Mouse (Mus musculus) spleen, embryonic (tissue): ENCODE results near the gene Tjap1.

Experiments used
- CTCF ChIA-PET: fragments of 350-600 bp; sonication (Branson Sonifier 250); formaldehyde crosslinking; loops from one replicate; lab custom pipeline; 2022; lab: Charles Lee

Tjap1 gene

GRCm38 (mm10) chr17:46254106-46254505 is 28.7 kb downstream of the Tjap1 start:
- CTCF ChIA-PET, result no interaction called here

- CTCF ChIA-PET, result interaction anchor here (0.6 kb wide), 1 partner anchor 360 kb away, joined by 3 read pairs; no protein-coding TSS in a partner anchor
Measured at GRCm38 (mm10) chr17:46253452-46254084, 29.3 kb downstream of the Tjap1 start, which contains the start of gene Lrrc73. Lrrc73 (plus strand) TSS chr17:46253531.

GRCm38 (mm10) chr17:46252571-46253451 is 30.0 kb downstream of the Tjap1 start:
- CTCF ChIA-PET, result interaction anchor here (0.6 to 0.7 kb wide), 3 partner anchors 13 to 595 kb away, joined by 3 to 4 read pairs (median 3); no protein-coding TSS in a partner anchor

- CTCF ChIA-PET, result no interaction called here
Measured at GRCm38 (mm10) chr17:46251174-46251573, 31.7 kb downstream of the Tjap1 start.

- CTCF ChIA-PET, result no interaction called here
Measured at GRCm38 (mm10) chr17:46248189-46248522, 34.7 kb downstream of the Tjap1 start.

GRCm38 (mm10) chr17:46247512-46248188 is 35.2 kb downstream of the Tjap1 start, which contains the start of the genes Polr1c and Yipf3:
Polr1c (minus strand) TSS chr17:46248054.
Yipf3 (plus strand) TSS chr17:46248080.
- CTCF ChIA-PET, result interaction anchor here (0.6 kb wide), 1 partner anchor 695 kb away, joined by 10 read pairs; no protein-coding TSS in a partner anchor

GRCm38 (mm10) chr17:46244579-46244978 is 38.2 kb downstream of the Tjap1 start:
- CTCF ChIA-PET, result no interaction called here

- CTCF ChIA-PET, result no interaction called here
Measured at GRCm38 (mm10) chr17:46243624-46244023, 39.2 kb downstream of the Tjap1 start.

- CTCF ChIA-PET, result no interaction called here
Measured at GRCm38 (mm10) chr17:46242993-46243392, 39.8 kb downstream of the Tjap1 start.

- CTCF ChIA-PET, result no interaction called here
Measured at GRCm38 (mm10) chr17:46242274-46242673, 40.6 kb downstream of the Tjap1 start.

- CTCF ChIA-PET, result no interaction called here
Measured at GRCm38 (mm10) chr17:46241471-46241870, 41.4 kb downstream of the Tjap1 start.

GRCm38 (mm10) chr17:46239516-46240114 is 43.2 kb downstream of the Tjap1 start:
- CTCF ChIA-PET, result no interaction called here

GRCm38 (mm10) chr17:46237480-46237879 is 45.3 kb downstream of the Tjap1 start:
- CTCF ChIA-PET, result interaction anchor here (0.6 kb wide), 1 partner anchor 134 kb away, joined by 11 read pairs; no protein-coding TSS in a partner anchor

- CTCF ChIA-PET, result interaction anchor here (0.6 kb wide), 1 partner anchor 1127 kb away, joined by 7 read pairs; no protein-coding TSS in a partner anchor
Measured at GRCm38 (mm10) chr17:46237079-46237478, 45.7 kb downstream of the Tjap1 start.

- CTCF ChIA-PET, result no interaction called here
Measured at GRCm38 (mm10) chr17:46236067-46236466, 46.8 kb downstream of the Tjap1 start.

- CTCF ChIA-PET, result no interaction called here
Measured at GRCm38 (mm10) chr17:46227576-46227975, 55.2 kb downstream of the Tjap1 start.

- CTCF ChIA-PET, result no interaction called here
Measured at GRCm38 (mm10) chr17:46221601-46222000, 61.2 kb downstream of the Tjap1 start.

- CTCF ChIA-PET, result no interaction called here
Measured at GRCm38 (mm10) chr17:46210550-46210949, 72.3 kb downstream of the Tjap1 start.
